Mouse (Mus musculus) frontal cortex, postnatal 10 days (tissue): ENCODE measurements at regions not wholly inside any gene's neighbourhood (a gene's known extent, or its start where the extent isn't known, plus 50 kb on each side); places are given as distances from the start of the nearest gene placed in this dataset.

Experiments used
- DNase-seq, 2 experiments: peaks; one replicate each; pipeline ENCODE4 v3.0.0; 2022; ENCODE audit warnings: low spot score in 2 of 2, mixed read lengths in 1 of 2

DNA sequence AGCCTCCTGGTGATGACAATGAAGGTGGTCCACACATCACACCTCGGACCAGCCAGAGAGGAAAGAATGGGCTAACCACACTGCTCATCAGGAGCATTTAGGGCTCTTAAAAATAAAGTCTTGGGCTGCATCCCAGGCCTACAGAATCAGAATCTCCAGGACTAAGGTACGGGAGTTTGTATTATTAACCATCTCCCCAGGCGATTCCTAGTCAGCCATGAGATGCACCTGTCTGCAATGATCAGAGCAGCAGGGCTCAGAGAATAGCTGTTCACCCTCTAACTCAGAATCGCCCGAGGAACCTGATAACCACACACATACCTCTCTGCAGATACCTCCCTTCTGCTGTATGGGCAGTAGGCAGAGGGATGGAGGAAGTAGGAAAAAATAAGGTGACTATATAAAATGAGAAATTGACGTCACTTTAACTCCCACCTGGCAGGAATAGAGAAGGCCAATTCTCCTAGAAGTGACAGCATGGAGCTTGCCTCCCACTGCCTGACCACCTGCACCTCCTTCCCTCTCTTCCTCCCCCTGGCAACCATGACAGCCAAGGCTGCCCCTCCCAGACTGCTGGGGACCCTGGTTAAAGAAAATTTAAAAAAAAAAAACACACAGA, 401.5 kb upstream of the Rps6ka3 start:
- DNase-seq: no peak

DNA sequence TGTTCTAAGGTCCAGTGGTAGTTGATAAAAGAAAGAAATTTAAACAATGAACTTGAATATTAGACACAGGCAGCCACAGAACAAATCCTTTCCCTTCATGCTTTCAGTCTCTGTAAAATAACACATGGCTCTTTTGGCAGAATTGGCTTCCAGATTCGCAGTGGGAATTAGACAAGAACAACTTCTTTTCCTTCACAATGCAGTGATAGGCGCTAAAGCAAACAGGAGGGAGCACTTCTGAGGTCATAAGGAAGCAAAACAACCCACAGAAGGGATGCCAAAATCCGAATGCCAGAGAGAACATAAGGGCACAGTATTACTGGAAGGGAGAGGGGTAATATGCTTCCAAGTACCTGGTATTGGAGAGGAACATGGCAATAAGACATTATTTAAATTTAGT, 396.3 kb upstream of the Rps6ka3 start:
- DNase-seq: no peak

GRCm38 (mm10) chrX:158837546-158837945, 372.6 kb upstream of the Rps6ka3 start:
- DNase-seq: no peak

DNA sequence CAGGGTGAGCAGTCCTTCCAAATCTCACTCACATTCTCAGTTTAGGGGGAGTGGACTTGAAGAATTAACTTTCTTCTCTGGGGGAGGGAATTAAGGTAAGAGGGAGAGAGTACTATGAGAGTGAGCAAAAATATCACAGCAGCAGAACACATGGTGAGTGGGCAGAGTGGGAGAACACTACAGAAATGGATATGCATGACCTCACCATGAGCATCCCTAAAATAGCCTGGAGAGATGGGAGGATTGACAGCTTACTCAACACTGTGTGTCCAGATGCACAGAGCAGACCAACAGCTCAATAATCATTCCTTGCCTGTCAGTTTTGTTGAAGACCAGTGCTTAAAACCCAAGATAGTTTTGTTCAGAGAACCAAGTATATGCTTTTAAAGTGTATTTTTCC, 357.8 kb upstream of the Rps6ka3 start:
- peak; percentile 11 to 34 for DNase-seq
